Mouse (Mus musculus) left cerebral cortex, adult 11 months (tissue): ENCODE measurements around the gene Ccnt1.

Source experiments
- DNase-seq: peaks from one replicate; pipeline ENCODE4 v3.0.0; 2022; ENCODE audit warnings: low spot score

Ccnt1 gene

DNA sequence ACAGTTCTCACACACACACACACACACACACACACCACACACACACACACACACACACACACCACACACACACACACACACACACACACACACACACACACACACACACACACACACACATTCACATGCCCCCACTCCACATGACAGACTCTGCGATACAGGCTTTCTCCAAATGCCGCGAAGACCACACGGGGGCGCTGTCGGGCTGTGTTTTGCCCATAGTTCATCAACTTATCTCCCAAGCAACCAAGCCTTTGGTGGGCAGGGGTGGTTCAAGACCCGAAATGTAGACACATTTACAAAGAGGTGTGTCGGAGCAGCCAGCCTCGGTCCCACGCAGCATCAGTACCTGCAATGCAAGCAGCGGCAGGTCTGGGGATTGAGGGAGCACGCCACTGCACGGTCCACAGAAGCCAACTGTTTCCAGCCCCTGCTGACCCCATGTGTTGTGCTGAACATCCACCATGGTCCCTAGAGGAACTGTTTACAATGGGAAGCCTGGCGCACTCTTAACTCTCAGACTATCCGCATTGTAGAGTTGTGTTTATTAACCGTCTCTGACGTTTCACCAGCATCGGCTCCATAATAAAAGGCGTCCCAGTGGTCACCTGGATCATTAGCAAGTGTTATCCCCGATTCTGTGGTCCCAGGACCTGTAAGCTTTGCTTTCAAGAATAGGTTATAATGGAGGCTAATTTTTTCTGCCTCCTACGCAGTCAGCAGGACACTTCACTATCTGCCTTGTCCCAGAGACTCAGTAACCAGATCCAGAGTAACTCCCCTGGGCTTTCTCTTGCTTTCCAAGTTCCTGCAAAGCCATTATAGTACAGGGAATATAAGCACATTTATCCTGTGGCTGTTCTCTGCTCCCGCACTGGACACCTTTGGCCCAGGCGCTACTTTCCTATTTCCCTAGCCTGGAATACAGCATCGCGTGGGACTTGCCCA is 60.0 kb downstream of the Ccnt1 start:
- DNase-seq = peak; percentile 47

DNA sequence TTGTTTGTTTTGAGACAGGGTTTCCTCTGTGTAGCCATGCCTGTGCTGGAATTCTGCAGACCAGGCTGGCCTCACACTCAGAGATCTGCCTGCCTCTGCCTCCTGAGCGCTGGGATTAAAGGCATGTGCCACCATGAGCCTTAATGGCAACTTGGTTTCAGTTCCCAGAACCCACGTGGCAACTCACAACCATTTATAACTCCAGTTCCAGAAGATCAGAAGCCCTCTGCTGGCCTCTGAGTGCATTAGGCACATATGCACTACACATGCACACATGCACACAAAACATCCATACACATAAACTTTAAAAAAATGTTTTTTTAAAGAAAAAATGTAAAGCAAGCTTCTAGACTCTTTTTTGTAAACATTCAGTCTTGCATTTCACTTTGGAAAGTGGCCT is 61.3 kb downstream of the Ccnt1 start:
- no peak for DNase-seq

DNA sequence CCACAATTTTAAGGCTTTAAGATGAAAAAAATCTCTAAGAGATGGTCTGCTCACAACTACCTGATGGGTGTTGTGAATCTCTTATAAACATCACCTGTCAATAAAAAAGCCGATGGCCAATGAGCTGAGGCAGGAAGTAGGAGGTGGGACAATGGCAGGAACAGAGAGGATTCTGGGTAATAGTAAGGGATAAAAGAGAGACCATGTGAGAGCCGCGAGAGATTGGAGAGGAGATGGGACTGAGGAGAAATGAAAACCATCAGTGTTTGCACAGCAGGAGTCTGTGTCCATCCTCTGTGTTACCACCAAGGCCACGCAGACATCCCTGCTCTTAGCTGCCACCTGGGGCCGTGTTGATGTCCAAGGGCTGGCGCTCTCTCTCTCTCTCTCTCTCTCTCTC is 63.4 kb downstream of the Ccnt1 start:
- no peak for DNase-seq

DNA sequence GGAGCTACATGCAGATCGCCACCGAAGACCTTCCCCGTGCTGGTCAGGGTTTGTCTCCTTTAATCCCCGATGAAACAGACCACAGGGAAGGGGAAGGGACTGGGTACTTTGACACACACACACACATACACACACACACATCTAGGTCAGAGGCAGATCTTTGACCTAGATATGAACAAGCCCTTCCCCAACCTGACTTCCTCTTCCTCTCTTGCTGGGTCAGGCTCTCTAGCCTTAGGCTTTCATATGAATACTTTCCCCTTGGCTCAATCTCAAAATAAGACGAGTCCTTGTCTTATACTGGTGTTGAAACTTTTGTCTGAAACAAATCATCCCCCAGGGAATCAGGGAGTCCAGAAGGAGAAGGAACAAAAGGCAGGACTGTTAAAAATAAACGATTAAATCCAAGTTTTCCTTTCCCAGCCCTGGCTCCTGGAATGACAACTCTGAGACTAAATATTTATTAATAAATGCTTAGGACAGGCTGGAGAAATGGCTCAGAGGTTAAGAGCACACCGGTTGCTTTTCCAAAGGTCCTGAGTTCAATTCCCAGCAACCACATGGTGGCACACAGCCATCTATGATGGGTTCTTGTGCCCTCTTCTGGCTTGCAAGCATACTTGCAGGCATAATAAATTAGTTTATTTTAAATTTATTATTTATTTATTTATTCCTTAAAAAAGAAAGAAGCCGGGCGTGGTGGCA is 64.3 kb downstream of the Ccnt1 start:
- no peak for DNase-seq

DNA sequence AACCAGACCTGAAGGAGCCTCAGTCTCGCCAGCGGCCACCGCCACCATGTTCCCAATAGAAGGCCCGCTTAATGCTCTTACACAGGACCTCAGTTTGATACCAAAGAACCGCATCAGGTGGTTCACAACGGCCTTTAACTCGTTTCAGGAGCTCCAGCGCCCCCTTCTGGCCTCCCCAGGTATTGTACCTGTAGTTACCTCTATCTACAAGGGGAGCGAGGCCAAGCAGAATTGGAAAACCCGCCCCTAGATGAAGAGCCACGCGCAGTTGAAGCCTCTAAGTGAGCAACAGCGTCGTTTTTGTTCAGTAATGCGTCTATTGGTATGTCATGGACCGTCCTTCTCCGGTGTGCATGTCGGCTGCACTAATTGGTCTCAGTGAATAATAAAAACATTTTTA is 66.2 kb downstream of the Ccnt1 start:
- no peak for DNase-seq

DNA sequence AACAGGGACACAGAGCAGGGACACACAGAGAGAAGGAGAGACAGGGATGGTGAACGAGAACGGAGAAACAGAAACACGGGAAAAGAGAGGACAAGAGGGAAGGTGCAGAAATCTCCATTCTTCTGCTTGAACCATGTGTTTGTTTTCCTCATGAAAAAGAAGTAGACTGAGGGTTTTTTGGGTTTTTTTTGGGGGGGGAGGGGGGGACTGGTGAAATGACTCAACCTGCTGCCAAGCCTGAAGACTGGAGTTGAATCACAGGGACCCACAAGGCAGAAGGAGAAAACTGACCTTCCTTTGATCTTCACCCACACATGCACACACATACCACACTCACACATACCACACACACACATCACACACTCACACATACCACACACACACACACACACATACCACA is 67.4 kb downstream of the Ccnt1 start:
- no peak for DNase-seq

DNA sequence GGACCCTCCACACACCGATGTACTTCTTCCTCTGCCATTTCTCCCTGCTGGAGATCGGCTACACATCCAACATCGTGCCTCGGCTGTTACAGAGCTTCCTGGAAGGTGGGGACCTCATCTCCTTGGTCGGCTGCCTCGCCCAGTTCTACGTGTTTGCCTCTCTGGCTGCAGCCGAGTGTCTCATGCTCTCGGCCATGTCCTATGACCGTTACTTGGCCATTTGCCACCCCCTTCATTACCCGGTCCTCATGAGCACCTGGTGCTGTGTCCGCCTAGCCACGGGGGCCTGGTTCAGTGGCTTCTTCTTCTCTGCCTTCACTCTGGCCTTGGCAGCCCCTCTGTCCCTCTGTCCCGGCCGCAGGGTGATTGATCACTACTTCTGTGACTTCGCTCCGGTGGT is 73.1 kb downstream of the Ccnt1 start:
- no peak for DNase-seq

DNA sequence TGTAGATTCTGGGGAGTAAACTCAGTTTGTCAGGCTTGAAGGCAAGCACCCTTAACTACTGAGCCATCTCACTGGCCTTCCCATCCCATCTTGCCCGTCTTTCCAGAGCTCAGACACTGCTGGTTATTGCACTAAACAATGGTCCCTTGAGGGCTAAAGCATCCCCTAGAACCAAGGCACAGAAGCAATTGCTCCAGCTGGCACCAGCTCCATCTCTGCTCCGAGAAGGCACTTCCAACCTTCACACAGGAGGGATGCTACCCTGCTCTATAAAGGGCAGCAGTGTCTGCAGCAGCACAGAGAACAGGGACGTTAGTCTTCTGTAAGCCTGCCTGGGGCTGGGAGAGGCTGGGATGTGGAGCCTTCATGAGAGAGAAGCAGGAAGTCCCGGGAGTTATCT is 78.6 kb downstream of the Ccnt1 start, which contains the start of gene Olfr279:
Olfr279 (plus strand) TSS at position 301 of the 400 bp plus-strand sequence.
- DNase-seq = no peak

DNA sequence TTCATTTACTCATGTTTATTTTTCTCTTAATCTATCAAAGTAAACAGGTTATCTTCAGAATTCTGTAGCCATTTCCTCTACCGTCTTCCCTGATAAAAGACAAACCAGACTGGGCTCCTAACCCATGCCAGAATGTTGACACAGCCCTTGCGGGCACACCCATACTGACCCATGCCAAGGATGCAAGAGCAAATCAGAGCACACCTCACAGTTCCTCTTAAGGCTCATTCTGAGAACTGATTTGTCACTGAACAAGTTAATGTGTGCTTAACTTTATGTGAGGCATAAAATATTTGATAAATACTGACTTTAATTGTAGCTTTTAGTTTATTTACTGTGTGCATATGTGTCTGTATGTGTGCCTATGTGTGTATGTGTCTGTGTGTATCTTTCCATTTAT is 79.4 kb downstream of the Ccnt1 start:
- DNase-seq = no peak
